Mouse (Mus musculus) layer of hippocampus, postnatal 10 days (tissue): ENCODE measurements at regions not wholly inside any gene's neighbourhood (a gene's known extent, or its start where the extent isn't known, plus 50 kb on each side); places are given as distances from the start of the nearest gene placed in this dataset.
A peak's percentile ranks its signal among the peaks of the same experiment; 100 is the strongest.

Experiments used
- DNase-seq, 2 experiments: peaks; one replicate each; pipeline ENCODE4 v3.0.0; 2021; ENCODE audit warnings: low spot score in 2 of 2

GRCm38 (mm10) chr6:25471721-25472120 lies 218.8 kb downstream of the Gpr37 start:
- DNase-seq, result no peak

DNA sequence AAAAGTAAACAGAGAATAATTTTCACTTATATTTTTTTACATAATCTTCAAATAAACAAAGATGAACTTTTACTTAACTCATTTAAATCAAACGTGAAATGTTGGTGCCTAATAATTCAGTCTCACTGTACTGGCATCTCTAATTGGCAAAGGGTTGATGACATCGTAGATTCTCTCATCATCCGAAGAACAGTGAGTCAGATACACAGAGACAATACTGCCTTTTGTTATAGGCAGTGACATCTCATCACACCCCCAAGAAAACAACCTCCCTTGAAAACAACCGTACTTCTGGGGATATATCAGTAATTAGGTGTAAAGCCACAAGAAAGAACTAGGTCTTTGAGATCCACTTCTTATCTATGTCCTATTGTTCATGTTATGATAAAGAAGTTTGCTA lies 227.5 kb downstream of the Gpr37 start:
- no peak for DNase-seq

DNA sequence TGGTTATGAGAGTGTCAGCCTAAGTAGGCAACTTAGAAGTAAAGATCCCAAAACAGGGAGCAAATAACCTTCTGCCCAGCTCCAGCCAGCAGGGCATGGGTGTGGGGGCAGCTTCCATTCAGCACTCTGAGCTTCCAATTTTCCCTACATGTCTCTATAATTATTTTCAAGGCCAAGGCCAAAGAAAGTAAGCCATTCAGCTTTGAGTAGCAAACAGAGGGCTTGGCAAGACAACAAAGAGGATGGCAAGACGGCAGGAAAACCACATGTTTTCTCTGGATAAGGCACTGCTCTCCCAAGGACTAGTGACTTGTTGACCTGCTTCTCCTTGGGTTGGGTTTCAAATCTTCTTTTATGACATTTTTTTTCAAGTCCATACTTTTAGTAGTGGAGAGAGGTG lies 240.1 kb downstream of the Gpr37 start:
- peak in 1 of 2 experiments; percentile 10 for DNase-seq

DNA sequence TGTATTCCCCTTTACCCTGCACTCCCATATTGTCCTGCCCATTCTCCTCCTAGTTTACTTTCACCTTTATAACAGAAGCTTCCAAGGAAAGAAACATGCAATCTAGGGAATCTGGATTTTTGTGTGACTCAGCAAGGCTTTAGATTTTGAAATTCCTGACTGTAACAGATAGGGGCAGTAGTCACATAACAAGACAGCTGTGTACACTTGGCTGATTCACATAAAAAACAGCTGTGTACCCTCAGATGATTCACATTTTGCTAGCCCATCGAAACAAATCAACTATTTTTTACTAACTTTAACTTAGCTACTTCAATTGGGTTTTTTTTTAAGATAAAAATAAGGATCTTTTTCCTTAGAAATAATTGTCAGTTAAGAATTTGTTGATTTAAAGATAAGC lies 240.6 kb downstream of the Gpr37 start:
- DNase-seq, result no peak

DNA sequence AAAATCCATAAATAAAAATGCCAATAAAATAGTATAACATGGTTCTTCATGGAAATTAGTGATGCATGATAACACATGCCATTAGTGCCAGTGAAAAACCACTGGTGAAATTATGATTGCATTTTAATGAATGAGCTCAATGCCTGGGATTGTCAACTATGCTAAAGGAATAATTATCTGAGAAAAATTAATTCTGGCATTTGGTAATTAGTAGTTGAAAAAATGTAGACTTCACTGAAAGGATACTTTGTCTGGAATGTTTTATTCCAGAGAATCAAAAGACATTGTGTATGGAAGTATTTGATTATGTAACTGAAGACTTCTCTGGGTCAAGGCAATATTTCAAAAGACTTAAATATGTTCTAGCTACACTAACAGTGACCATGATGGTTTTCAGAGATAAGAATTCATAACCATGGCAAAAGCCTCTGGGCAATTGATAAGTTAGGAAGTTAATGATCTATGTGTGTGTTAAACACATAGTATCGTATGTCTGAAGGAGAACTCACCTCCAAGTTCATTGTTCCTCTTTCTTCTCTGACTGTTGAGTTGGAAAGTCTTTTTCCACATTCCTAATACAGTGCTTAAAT lies 245.1 kb downstream of the Gpr37 start:
- DNase-seq, result no peak

- DNase-seq, result no peak
Observed at GRCm38 (mm10) chr6:25444092-25444491, 246.4 kb downstream of the Gpr37 start.

GRCm38 (mm10) chr6:25443681-25444080 lies 246.8 kb downstream of the Gpr37 start:
- DNase-seq, result peak in 1 of 2 experiments; percentile 26

GRCm38 (mm10) chr6:25442096-25442495 lies 248.4 kb downstream of the Gpr37 start:
- no peak for DNase-seq

DNA sequence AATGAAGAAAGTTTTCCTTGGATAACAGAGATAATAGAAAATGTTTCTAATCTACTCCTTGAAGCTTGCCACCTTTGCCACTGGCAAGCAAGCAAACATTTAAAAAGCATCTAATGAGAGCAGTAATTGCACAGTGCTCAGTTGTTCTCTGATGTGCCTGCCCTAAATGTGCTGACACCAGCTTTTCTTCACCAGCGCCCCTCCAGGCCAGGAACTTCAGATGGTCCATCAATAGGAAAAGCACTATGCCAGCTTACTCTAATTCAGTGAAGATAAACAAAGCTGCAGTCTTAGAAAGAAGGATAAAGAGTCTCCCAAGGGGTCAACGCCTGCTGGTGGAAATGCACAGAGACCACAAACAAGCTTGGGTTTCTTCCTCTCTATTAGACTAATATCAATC lies 252.7 kb downstream of the Gpr37 start:
- no peak for DNase-seq

- no peak for DNase-seq
Observed at GRCm38 (mm10) chr6:25429047-25429446, 261.5 kb downstream of the Gpr37 start.

GRCm38 (mm10) chr6:25418820-25419219 lies 271.7 kb downstream of the Gpr37 start:
- no peak for DNase-seq

DNA sequence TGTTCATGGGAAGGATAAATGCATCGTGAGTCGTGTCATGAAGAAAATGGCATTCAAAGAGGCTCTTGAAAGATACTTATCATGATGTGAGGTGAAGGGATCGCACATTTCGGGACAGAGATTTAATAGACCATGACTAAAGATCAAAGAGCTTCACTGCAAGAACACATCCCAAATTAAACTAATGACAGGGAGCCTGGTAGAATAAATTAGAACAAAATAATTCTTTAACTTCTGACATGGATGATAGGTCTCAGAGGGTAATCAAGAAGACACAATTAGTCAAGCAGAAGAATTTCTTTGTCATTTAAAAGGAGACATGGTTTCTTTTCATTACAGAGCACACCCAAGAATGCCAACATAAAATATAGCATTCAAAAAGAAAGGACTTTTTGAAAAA lies 300.7 kb downstream of the Gpr37 start:
- no peak for DNase-seq
